Mouse (Mus musculus): Measurements from ENCODE around the gene Cd300ld5.

DNA sequence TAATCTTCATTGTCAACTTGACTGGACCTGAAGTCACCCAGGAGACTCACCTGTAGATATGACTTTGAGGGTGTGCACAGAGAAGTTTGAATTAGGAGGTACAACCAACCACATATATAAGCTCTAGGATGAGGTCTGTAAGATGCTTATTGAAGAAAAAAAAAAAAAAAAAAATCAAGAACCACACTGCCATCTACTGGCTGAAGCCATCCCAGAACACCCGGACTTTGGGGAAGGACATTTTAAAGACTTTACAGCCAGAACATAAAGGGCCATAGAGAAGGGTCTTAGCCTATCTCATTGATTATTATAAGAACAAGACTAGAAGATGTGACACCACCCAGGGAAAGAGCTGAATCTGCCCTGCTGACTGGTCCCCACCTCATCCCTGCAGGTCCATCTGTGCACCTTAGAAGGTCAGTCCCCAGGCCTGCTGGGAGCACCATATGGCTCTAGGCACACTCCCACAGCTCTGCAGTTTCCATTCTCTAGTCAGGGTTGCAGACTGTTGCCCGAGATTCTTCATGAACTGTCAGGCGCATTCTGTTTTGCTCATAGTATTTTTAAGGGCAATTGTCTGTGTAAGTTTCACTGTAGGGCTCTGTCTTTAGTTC lies 11.8 kb upstream of the Cd300ld5 start:
- TF ChIP-seq ZKSCAN1 (IDR thresholded peaks at IDR 0.05; ENCODE audit: borderline replicate concordance, low read depth, low read length): no peak
- TF ChIP-seq EP300 (IDR thresholded peaks at IDR 0.05; ENCODE audit: low read length): no peak
- no peak for TF ChIP-seq TCF12 (IDR thresholded peaks at IDR 0.05; ENCODE audit: low read depth, low read length)
- no peak for TF ChIP-seq POLR2A (IDR thresholded peaks at IDR 0.05; ENCODE audit: low read depth, low read length)
- TF ChIP-seq CTCF (conservative IDR thresholded peaks at IDR 0.05 in 1 of 2, IDR thresholded peaks at IDR 0.05 in 1 of 2; ENCODE audit: low read depth in 2 of 2, low read length in 2 of 2): peak; percentile 46 to 82; a peak in 3 of 4 replicates
- no peak for TF ChIP-seq ZMIZ1 (IDR thresholded peaks at IDR 0.05; ENCODE audit: low read depth, low read length)
- no peak for TF ChIP-seq MAX (IDR thresholded peaks at IDR 0.05; ENCODE audit: low read length)
- no peak for TF ChIP-seq ELF1 (IDR thresholded peaks at IDR 0.05; ENCODE audit: low read depth, low read length)
- no peak for TF ChIP-seq USF1 (IDR thresholded peaks at IDR 0.05; ENCODE audit: low read depth, low read length)

Measured in CH12.LX (cell line).